Mouse (Mus musculus): ENCODE measurements around the gene Ada. TPM values are rescaled to one million over a fixed set of nuclear protein-coding genes. Genes with fewer than 3 reads are reported as not detected.

The Ada gene
- polyA plus RNA-seq, 2 experiments, result 8.1 to 9.5 TPM

DNA sequence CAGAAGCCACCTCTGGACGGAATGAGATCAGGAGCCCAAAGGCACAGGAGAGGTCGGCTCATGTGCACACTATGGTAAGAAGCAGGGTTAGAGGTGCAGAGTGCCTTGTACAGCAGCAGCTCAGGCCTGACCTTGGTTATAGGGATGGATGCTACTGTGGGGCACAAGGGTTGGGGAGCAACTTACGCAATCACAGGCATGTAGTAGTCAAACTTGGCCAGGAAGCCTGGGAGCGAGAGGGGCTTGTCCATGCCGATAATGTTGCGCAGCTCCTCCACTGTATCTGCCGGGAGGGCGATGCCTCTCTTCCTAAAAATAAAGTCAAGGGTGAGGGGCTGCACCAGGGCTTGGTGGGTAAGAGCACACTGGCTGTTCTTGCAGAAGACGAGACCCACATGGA lies 14.9 kb downstream of the Ada start:
- DNase-seq (ENCODE audit: low spot score), result no peak
- H3K36me3 ChIP-seq (ENCODE audit: control insufficient read depth, insufficient read depth, low read length), result peaks cover 13% of the 10 kb centered on the region
- H3K27me3 ChIP-seq (ENCODE audit: control insufficient read depth, insufficient read depth, low read length), result no peaks in the 10 kb centered on the region
- no peaks in the 10 kb centered on the region for H3K4me1 ChIP-seq (ENCODE audit: control insufficient read depth, insufficient read depth, low read length)
- TF ChIP-seq POLR2A (IDR thresholded peaks at IDR 0.05; ENCODE audit: borderline replicate concordance, extremely low read depth, insufficient read depth, insufficient read length), result no peak
- H3K9me3 ChIP-seq (ENCODE audit: control insufficient read depth, low read length), result no peaks in the 10 kb centered on the region
- no peak overlapping the region for H3K27ac ChIP-seq (replicated peaks; ENCODE audit: low read depth, low read length)
- ATAC-seq (ENCODE audit: low FRiP score, low read depth), result no peak
- no peak overlapping the region for H3K4me3 ChIP-seq (replicated peaks; ENCODE audit: low read length)
- no peak overlapping the region for H3K4me2 ChIP-seq (replicated peaks; ENCODE audit: low read depth, low read length, severe bottlenecking)
- WGBS, result 92% methylated on average over 9 of the region's 9 CpGs
- H3K9ac ChIP-seq (ENCODE audit: low read depth, low read length, severe bottlenecking), result no peak overlapping the region

DNA sequence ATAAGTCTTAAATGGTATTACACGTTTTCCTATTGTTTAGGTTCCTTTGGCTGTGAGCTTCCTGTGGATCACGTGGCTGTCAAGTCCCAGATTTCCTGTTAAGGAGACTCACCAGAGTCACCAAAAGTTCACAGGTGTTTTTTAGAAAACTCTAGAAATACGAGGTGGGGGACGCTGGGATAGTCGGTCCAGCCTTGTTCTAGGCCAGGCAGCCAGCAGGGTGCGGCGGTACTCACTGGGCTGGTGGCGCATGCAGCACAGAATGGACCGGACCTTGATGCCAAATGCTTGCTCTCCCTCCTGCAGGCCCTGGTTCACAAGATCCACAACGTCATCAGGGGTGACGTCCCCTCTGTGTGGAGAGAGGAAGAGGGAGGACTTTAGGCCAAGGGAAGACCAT lies 18.0 kb downstream of the Ada start:
- Histone ChIP-seq H3K36me3 (ENCODE audit: control insufficient read depth, insufficient read depth, low read length) (peaks cover 30% of the 10 kb centered on the region), H3K9me3 (ENCODE audit: control insufficient read depth, low read length) (no peaks in the 10 kb centered on the region), H3K27ac (replicated peaks; ENCODE audit: low read depth, low read length) (no peak overlapping the region), H3K27me3 (ENCODE audit: control insufficient read depth, insufficient read depth, low read length) (no peaks in the 10 kb centered on the region), H3K9ac (ENCODE audit: low read depth, low read length, severe bottlenecking) (no peak overlapping the region), H3K4me1 (ENCODE audit: control insufficient read depth, insufficient read depth, low read length) (no peaks in the 10 kb centered on the region), H3K4me2 (replicated peaks; ENCODE audit: low read depth, low read length, severe bottlenecking) (no peak overlapping the region), H3K4me3 (replicated peaks; ENCODE audit: low read length) (no peak overlapping the region)
- 89% methylated on average over 11 of the region's 11 CpGs for WGBS
- DNase-seq (ENCODE audit: low spot score) (no peak), ATAC-seq (ENCODE audit: low FRiP score, low read depth) (no peak)
- no peak for TF ChIP-seq POLR2A (IDR thresholded peaks at IDR 0.05; ENCODE audit: borderline replicate concordance, extremely low read depth, insufficient read depth, insufficient read length)

DNA sequence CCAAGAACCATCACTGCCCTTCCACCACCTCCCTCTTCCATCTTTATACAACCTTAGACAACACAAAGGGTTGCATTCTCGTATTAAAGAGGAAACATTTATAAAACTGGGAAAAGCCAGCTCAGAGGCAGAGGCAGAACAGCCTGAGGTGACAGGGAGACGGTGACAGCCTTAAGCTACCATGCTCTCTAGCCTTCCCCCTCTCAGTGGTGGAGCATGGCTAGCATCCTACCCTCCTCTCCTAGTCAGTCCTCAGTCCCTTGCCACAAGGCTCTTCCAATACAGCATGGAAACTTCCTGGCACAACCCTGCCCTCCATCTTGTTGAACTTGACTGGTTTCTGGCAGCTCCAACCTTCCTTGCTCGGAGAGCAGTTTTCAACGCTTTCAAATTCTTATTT lies 21.7 kb downstream of the Ada start:
- no peak overlapping the region for H3K27ac ChIP-seq (replicated peaks; ENCODE audit: low read depth, low read length)
- H3K36me3 ChIP-seq (ENCODE audit: control insufficient read depth, insufficient read depth, low read length), result peaks cover 49% of the 10 kb centered on the region
- no peaks in the 10 kb centered on the region for H3K9me3 ChIP-seq (ENCODE audit: control insufficient read depth, low read length)
- H3K9ac ChIP-seq (ENCODE audit: low read depth, low read length, severe bottlenecking), result no peak overlapping the region
- 90% methylated on average over 4 of the region's 4 CpGs for WGBS
- ATAC-seq (ENCODE audit: low FRiP score, low read depth) (no peak), DNase-seq (ENCODE audit: low spot score) (no peak)
- H3K27me3 ChIP-seq (ENCODE audit: control insufficient read depth, insufficient read depth, low read length), result no peaks in the 10 kb centered on the region
- H3K4me3 ChIP-seq (replicated peaks; ENCODE audit: low read length), result no peak overlapping the region
- no peak overlapping the region for H3K4me2 ChIP-seq (replicated peaks; ENCODE audit: low read depth, low read length, severe bottlenecking)
- no peaks in the 10 kb centered on the region for H3K4me1 ChIP-seq (ENCODE audit: control insufficient read depth, insufficient read depth, low read length)
- no peak for TF ChIP-seq POLR2A (IDR thresholded peaks at IDR 0.05; ENCODE audit: borderline replicate concordance, extremely low read depth, insufficient read depth, insufficient read length)

DNA sequence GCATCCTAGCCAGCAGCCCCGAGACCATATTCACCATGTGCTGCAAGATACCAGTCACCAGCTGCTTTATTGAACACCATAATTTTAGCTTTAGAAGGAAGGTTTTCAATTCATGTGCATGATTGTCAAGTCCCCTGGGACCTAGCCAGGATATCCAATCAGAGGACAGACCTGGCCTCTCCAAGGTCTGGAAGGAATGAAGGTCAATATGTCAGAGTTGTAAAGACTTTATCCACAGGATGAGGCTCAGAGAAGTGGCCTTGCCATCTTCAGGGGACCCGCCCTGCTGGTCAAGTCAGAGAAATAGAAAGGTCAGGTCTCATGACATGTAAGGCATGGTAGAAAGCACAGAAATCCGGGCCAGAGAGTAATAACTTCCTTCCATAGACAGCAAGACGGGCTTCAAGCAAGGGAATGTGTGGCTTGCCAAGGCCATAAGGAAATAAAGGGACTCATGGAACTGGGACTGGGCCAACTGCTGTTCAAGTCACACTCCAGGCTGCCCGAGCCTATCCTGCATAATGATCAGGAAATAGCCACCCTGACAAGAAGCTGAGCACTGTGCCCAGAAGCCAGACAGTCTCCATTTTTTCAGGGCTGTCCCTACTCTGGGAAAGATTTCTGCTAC lies 23.2 kb downstream of the Ada start:
- Histone ChIP-seq H3K4me3 (replicated peaks; ENCODE audit: low read length) (no peak overlapping the region), H3K4me2 (replicated peaks; ENCODE audit: low read depth, low read length, severe bottlenecking) (no peak overlapping the region), H3K4me1 (ENCODE audit: control insufficient read depth, insufficient read depth, low read length) (no peaks in the 10 kb centered on the region), H3K9ac (ENCODE audit: low read depth, low read length, severe bottlenecking) (no peak overlapping the region), H3K27ac (replicated peaks; ENCODE audit: low read depth, low read length) (no peak overlapping the region), H3K36me3 (ENCODE audit: control insufficient read depth, insufficient read depth, low read length) (peaks cover 50% of the 10 kb centered on the region; the same call in 1 of the 2 replicates), H3K9me3 (ENCODE audit: control insufficient read depth, low read length) (no peaks in the 10 kb centered on the region), H3K27me3 (ENCODE audit: control insufficient read depth, insufficient read depth, low read length) (no peaks in the 10 kb centered on the region)
- no peak for TF ChIP-seq POLR2A (IDR thresholded peaks at IDR 0.05; ENCODE audit: borderline replicate concordance, extremely low read depth, insufficient read depth, insufficient read length)
- no peak for DNase-seq (ENCODE audit: low spot score)
- no peak for ATAC-seq (ENCODE audit: low FRiP score, low read depth)
- WGBS, result 73% methylated on average over 5 of the region's 5 CpGs

DNA sequence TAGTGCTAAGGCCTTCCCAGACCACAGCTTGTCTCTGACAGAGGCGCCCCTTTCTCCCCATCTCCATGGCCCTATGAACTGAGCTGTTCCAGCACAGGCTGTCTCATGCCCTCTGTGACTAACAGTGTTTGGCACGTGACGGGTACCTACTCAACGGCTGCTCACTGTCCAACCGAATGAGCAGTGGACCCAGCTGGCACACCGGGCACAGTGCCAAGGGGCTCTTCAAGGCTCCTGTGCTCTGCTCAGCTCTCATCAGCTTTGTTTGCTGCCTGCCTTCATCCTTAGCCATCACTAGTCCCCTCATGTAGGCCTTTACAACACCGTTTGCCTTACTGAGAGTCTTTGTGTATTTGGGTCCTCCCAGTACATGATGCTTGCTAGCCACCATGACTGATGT lies 27.5 kb downstream of the Ada start:
- Histone ChIP-seq H3K36me3 (ENCODE audit: control insufficient read depth, insufficient read depth, low read length) (peaks cover 33% of the 10 kb centered on the region; the same call in 1 of the 2 replicates), H3K4me3 (replicated peaks; ENCODE audit: low read length) (no peak overlapping the region), H3K4me1 (ENCODE audit: control insufficient read depth, insufficient read depth, low read length) (peaks cover 4% of the 10 kb centered on the region; the same call in 1 of the 2 replicates), H3K9me3 (ENCODE audit: control insufficient read depth, low read length) (no peaks in the 10 kb centered on the region), H3K27me3 (ENCODE audit: control insufficient read depth, insufficient read depth, low read length) (no peaks in the 10 kb centered on the region), H3K27ac (replicated peaks; ENCODE audit: low read depth, low read length) (no peak overlapping the region), H3K4me2 (replicated peaks; ENCODE audit: low read depth, low read length, severe bottlenecking) (no peak overlapping the region), H3K9ac (ENCODE audit: low read depth, low read length, severe bottlenecking) (no peak overlapping the region)
- DNase-seq (ENCODE audit: low spot score) (no peak), ATAC-seq (ENCODE audit: low FRiP score, low read depth) (no peak)
- 92% methylated on average over 7 of the region's 7 CpGs for WGBS
- no peak for TF ChIP-seq POLR2A (IDR thresholded peaks at IDR 0.05; ENCODE audit: borderline replicate concordance, extremely low read depth, insufficient read depth, insufficient read length)
